Mouse (Mus musculus) embryo, embryonic 11.5 days (tissue): ENCODE results near the gene Adarb1.

Experiments used
- DNase-seq: peaks from one replicate; pipeline ENCODE4 v3.0.0-alpha.2; 2012; ENCODE audit warnings: low read depth, low spot score

Gene Adarb1

DNA sequence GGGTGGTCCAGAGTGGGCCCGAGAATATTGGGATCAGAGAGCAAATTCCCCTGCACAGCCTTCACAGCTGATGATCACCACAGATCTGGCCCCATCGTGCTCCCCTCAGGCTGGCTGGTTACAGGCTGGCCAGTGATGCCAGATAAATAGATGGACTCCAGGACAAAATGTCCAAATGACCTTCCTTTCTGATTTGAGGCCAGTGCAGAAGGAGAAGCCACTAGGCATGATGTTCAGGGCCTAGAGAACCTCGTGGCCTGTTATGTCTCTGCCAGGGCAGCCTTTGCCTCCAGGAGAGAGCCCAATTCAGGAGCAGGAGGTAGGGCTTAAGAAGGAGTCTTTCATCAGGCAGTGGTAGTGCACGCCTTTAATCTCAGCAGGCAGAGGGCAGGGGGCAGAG lies 17.3 kb upstream of the Adarb1 start:
- no peak for DNase-seq

DNA sequence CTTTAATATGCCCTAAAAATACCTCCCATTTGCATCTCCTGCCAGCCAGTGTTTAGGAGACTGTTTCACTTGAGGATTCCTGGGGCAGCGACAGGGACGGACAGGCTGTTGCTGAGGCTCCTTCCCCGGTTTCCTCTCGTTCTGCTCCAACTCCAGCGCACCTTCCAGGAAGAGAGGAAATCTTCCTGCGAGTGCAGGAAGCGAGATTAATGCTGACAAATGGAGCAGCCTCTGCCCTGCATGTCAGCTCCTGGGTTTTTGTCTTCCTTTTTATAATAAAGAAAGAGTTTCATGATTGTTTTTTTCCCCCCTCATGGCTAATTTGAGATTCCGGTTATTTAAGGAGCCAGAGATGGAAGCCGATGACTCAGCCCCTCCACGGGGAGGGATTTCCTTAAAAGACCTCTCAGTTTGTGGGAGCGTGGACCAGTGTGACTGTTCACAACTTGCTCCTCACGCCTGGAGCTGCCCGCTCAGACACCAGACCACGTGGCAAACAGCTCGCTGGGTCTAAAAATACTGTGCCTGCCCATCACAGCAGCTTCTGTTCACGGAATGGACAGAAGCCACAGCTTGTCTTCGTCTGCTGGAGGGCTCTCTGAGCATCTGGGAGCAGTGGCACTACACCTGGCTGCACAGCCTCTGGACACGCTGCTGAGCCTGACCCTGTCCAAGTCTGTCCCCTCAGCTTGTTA lies 16.5 kb upstream of the Adarb1 start:
- no peak for DNase-seq

DNA sequence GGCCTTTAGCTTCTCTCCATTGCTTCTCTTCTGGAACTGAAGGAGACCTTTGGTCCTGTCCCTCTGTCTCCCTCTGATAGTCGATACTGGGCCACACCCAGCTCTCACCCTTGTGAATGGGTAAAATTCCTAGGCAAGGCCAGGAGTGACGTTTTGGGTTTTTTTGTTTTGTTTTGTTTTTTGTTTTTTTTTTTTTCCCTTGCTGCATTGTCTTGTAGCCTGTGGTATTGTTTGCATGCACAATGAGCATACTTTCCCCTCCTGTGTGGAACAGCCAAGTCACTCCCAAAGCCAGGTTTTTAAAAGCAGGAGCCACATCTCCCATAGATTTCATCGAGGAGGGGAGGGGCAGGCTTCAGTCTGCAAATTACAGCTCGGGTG lies 16.0 kb upstream of the Adarb1 start:
- no peak for DNase-seq

DNA sequence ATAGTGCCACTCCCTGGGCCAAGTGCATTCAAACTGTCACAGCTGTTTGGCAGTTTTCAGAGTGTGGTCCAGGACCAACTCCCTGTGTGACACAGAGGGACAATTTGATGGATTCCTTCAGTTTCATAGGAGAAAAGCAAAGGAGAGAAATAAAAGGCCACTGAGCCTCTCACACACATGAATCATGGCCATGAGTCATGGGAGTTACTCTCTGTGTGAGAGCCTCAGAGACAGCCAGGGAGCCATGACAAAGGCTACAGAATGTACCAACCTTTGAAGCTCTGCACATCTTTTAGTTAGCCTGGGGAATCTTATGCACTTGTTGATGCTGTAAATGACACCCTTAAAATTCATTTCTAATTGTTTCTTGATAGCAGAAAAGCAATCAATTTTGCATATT lies 12.7 kb upstream of the Adarb1 start:
- DNase-seq = no peak

DNA sequence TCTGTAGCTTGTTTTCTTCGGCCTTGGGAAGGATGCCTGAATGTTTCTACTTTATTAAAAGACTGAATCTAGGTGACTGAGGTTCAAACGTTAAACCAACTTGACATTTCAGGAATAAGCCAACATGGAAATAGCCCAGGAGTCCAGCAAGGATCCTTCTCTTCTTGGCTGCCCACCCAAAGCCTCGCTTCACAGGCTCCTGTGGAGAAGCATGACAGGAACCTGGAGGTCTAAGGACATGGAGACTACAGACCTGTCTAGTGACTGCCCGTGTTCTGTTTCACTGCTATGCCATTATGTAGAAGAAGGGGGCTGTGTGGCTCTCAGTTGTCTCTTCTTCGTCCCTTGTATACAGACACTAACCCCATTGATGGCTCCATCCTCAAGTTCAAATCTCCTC lies 11.9 kb upstream of the Adarb1 start:
- no peak for DNase-seq

DNA sequence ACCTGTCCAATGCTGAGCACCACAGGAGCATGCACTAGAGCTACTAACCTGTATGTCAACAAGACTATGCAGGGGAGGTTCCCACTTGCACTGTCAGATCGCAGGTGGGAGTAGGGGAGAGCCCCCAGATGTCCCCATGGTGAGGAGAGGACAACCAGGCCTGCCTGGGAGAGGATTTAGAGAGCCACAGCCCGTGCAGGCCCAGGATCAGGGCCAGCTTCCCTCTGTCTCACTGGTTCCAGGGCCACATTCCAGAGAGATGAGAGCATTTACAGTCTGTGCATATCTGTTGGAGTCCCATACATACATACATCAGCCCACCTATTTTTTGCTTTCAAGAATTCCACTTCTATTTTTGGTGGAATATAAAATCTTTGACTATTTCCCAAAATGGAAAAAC lies 9.5 kb upstream of the Adarb1 start:
- DNase-seq = no peak

DNA sequence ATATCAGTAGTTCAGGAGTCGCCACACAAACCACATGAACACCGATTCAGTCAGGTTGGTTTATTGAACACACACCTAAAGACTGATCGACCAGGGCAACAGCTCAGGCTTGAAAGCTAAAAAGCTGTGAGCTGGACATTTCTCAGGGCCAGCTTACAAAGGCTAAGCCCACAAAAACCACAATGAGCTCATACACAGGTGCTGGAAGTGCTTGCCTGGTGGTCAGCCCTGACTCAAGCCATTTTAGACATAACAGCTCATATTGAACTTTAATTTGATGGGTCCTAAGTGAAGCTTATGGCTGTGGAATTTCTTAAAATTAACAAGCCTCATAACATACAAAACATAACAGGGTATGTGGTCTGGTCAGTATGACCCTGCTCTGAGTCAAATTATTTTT lies 2.1 kb upstream of the Adarb1 start:
- no peak for DNase-seq

DNA sequence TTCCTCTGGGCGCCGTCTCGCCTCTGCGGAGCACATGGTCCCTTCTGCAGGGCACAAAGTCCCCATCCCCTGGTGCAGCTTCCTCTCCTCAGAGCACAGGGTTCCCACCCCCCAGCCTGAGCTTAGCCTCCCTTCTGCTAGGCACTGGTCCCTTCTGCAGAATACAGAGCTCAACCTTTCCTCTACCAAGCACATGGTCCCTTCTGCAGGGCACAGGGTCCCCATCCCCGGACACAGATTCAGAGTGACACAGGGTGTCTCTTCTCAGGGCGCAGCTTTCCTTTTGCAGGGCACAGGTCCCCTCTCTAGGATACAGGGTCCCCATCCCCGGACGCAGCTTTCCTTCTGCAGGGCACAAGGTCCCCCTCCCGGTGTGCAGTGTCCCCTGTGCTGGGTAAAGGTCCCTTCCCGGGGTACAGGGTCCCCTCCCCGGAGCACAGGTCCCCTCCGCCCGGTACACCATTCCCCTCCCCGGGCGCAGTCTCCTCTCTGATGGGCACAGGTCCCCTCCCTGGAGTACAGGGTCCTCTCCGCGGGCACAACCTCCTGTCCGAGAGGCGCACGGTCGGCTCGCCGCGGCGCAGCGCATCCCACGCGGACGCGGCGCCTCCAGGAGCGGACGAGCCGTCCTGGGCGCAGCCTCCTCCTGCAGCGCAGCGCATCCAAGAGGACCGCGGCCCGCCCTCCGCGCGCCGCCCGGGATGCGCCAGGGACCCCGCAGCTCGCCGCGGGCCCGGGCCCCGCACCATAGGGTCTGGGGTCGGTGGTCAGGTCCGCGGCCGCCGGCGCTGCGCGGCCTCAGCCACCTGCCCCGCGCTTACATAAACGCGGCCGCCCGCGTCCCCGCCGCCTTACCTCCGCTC lies 599 bp downstream of the Adarb1 start:
- DNase-seq = peak; percentile 23

DNA sequence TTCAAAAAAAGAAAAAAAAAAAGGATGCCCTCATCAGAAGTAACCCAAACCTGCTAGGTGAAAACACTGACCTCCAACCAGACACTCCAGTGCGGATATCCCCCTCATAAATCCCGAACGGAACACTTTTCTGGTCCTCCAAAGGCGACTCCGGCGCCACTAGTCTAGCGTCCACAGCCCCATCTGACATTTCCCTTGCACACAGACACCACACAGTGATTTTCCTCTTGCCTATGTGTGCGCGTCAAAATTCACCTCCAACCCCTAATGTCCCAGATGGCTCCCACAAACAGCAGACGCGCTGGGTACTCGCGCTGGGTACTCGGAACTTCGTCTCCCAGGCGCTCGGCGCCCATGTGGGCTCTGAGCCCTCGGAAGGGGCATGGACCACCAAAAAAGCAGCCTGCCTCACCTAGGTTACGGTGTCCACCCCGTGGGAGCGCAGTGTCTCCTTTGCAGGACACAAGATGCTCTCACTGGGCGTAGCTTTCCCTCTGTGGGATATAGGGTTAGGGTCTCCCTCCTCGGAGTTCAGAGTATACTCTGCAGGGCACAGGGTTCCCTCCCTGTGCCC lies 1.3 kb downstream of the Adarb1 start:
- no peak for DNase-seq

DNA sequence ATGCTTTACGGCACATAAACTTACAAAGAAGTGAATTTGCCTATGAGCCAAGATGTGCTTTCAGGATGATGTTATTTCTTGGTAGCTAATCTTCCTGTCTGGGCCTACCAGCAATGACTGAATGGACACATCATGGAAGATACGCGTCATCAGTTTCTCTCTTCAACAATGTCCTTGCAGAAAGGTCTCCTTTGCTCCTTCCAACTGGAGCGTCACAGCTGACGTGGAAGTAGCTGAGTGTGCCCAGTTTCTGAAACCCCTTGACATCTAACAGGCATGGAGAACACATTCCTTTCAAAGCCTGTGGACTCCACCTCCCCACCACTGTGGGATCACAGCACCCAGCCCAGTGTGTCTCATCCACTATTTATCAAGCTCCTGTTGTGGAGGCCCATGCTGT lies 2.2 kb downstream of the Adarb1 start:
- DNase-seq = no peak

DNA sequence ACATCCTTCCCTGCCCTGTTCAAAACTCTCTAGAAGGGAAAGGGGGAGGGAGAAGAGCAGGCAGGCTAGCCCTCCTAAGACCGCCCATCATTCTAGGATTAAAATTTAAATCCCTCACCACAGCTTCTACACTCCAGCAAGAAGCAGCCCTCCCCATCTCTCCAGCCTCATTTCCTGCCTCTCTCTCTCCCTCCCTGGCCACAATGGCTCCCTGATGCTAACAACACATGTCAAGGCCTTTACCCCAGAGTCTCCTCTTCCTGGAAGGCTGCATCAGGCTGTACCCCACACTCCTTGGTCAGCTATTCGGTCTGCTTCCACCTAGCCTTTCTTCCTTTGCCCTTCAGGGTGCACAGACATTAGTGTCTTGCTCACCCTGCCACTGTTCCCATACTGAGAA lies 4.3 kb downstream of the Adarb1 start:
- DNase-seq = no peak

DNA sequence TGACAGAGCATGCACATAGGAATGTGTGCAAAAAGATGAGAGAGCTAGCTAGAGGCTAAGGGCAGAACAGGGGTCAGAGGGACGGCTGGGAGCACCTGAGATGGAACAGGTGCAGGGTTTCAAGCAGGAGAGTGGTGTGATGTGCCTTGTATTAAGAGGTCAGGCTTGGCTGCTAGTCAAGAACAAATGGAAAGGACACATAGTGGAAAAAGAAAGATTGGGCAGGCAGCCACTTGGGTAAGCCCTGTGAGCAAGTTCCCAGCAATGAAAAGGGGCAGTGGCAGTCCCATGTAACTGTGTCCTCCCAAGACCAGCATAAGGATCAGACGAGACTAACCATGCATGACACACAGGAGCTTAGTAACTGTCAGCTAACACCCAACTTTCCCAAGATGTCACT lies 8.9 kb downstream of the Adarb1 start:
- DNase-seq = no peak

DNA sequence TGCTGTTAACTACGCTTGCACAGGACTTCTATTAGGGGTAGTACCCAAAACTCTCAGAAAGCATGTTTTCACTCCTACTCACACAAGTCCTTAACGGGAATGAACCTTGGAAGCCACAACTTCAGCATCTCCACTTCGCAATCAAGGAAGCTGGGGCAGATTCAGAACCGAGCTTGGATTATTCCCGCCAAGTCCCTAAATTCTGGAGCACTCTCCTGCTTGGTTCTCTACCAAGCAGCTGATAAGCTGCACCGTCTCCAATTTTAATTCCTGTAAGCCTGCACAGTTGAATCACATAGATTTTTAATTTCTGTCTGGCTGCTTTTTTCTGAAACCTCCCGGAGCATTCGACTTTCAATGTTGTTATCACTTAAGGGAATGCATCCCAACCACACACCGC lies 9.8 kb downstream of the Adarb1 start:
- DNase-seq = no peak

DNA sequence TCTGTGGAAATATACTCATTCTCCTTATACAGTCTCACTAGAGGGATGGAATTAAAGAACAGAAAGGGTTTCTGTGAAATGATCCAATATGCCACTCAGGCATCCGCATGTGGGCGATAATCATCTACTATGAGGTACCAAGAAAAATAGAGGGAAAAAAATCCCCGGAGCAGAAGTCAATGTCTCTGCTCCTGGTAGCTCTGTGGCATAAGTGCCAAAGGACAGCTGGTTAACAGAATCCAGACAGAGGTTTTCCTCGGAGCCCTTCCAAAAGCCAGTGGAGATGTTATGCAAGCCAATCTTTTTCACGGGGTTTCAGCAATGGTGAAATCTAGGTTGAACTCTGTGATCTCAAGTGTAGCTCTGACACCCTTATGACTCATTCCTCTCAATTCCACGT lies 11.6 kb downstream of the Adarb1 start:
- no peak for DNase-seq

DNA sequence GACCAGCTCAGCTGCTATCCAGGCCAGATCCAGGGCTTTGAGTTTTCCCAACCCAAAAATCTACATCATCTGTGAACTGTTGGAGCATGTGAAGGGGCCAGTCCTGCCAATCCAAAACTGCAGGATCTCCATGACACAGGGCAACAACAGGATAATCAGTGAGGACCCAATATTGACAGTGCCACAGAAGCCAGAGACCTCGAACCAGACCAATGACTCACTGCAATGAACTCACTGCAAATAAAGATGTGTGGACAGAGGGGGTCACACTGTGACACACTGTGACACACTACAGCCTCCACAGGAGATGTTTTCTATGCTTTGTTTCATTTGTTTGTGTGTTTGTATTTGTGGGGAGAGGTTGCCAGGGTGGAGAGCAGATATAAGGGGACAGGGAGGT lies 15.6 kb downstream of the Adarb1 start:
- DNase-seq = no peak

DNA sequence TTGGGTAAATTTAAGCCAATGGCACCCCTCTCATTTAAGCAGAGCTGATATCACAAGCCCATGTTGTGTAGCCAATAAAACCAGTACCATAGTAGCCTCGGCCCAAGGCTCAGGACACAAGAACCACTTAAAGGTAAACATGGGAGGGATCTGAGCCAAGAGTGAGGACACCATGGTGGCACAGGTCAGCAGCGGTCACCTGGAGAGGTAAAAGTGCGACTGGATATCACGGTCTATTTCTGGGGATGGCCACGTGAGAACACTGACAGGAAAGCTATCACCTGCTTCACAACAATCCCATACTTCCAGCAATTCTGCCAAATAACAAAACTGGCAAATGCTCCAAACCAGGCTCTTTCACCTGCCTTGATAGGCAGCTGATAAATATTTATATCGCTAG lies 17.0 kb downstream of the Adarb1 start:
- DNase-seq = no peak

DNA sequence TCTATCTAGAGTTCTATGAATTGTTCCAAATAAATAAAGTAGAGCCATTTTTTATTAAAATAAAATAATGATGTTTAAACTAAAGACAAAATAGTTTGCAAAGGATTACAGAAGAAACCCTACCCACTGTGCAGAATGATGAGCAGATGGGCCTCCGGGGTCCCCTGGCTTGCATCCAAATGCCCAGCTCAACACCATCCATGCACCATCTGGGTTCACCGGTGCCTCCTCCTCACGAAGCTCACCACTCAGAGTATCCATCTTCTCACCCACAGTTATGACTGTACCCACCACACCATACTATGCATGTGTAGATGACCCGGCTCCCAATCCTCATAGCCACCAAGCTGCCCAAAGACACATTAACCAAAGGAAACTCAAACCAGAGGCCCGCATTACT lies 18.1 kb downstream of the Adarb1 start:
- no peak for DNase-seq

DNA sequence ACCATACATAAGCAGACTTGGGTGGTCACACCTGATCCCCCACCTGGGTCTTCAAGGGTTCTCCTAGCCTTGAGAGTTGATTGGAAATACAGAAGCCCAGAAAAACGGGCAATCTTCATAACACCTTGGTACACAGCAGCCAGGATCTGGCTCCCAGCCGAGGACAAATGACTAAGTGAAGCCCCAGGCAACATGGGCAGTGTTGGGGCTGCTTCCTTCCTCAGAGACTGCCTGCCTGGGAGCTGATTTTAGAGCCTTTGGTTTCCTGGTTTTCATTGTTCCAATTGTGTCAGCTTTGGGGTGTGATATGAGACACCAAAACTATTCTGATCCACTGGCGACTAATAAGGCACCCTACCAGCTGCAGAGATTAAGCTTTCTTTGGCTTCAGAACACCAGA lies 20.0 kb downstream of the Adarb1 start:
- no peak for DNase-seq

DNA sequence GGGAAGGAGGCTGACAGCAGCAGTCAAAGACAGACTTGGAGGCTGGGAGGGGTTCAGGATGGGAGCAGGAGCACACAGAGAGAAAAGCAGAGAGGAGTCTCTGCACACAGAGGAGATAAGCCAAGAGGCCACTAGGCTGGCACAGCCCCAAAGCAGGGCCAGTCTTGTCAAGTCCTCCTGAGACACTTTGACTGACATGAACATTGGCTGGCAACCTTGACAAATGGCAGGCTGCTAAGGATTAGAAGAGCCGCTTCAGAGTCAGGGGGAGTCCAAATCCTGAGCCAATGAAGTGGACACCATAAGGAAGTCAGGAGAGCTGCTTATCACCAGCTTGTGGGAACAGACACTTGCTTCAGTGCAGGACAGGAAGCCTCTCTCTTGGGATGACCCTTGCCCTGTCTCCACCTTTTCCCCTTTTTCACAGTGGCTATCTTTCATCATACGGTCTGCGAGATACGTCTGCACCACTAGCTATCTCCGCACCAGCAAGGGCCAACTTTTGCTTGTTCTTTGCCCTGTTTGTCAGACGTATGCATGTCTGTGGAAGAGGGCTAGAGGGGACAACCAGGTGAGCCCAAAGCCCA lies 20.9 kb downstream of the Adarb1 start:
- DNase-seq = no peak

DNA sequence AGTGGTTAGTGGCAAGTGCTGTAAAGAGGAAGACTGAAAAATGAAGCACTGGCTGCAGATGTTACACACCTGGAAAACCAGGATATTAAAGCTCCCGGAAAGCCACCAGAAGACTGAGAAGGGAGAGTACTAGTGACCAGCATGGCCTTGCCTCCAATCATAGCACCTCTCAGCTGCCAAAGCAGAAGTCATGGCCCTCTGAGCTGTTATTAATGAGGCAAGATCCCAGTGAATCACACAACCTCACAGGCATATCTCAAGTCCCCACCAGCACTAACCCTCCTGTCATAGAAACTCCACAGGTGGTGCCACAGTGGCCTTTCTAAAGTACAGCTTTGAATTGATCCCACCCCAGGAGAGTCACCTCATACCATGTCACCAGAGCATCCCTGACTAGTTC lies 22.1 kb downstream of the Adarb1 start:
- no peak for DNase-seq

DNA sequence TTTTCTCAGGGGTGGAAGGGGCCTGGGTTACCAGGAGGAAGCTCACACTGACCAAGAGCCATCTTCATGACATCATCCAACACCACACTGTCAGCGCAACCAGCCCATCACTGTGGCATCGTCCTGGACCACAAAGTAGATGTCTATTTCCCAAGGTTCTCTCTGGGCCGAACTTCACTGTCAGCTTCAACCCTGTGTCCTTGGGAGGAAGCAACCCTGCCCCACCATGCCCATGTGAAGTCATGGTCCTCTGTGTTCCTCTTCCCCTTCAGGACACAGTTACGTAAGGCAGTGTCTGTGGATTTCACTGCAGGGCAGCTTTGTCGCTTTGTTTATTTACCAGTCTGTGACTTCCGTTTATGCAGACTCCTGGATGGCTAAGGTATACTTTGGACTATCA lies 27.0 kb downstream of the Adarb1 start:
- DNase-seq = no peak

DNA sequence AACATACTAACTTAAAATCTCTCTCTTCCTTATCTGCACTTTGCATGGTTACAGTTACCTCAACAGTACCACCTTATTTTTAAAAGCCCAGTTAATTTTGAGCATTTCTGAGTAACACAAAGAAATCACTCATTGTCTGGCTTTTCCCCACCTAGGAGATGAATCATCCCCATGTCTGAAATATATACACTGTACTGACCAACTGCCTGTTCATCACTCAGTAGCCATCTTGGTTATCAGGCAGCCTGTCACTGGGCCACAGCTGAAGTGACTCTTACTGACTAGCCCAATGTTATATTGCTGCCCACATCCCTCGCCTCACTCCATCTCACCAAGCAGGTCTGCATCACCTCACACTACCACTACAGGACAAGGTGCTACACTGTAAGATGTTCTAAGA lies 30.5 kb downstream of the Adarb1 start:
- no peak for DNase-seq

DNA sequence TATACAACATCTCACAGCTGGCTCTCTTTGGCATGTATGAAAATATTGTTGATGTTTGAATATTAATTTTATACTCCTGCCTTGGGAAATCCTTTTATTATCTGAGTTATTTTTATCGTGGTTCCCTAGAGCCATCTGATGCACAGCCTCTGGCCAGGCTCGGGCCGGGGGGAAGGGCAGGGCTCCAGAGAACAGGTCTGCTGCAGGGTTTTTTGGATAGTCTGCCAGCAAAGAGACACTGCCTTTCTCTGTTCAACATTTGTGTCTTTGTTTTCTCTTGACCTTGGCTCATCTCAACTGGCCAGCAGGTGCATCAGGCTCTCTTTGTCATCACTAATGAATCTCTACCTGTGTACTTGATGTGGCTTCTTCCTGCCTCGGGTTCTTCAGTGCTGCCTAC lies 32.3 kb downstream of the Adarb1 start:
- no peak for DNase-seq
